Mouse (Mus musculus): ENCODE data around the gene Hoxd9.

Gene Hoxd9

DNA sequence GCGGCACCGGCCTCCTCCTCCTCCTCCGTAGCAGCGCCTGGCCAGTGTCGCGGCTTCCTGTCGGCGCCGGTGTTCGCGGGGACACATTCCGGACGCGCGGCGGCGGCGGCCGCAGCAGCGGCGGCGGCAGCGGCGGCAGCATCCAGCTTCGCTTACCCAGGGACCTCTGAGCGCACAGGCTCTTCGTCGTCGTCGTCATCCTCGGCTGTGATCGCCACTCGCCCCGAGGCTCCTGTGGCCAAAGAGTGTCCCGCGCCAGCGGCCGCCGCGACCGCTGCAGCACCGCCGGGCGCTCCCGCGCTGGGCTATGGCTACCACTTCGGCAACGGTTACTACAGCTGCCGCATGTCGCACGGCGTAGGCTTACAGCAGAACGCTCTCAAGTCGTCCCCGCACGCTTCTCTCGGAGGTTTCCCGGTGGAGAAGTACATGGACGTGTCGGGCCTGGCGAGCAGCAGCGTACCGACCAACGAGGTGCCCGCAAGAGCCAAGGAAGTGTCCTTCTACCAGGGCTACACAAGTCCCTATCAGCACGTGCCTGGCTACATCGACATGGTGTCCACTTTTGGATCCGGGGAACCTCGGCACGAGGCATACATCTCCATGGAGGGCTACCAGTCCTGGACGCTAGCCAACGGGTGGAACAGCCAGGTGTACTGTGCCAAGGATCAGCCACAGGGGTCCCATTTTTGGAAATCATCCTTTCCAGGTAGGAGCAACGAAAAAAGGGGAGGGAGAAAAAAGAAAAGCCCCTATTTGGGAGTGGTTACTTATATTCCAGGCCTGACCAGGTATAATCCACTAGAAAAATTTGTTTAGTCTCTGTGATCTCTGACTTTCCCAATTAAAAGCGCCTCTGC is 28.9 kb upstream of the Hoxd9 start:
- DNase-seq (ENCODE audit: low spot score in 2 of 2) = no peak

GRCm38 (mm10) chr2:74669230-74669578 is 28.3 kb upstream of the Hoxd9 start:
- no peak for DNase-seq (ENCODE audit: low spot score in 2 of 2)

GRCm38 (mm10) chr2:74669650-74670235 is 27.8 kb upstream of the Hoxd9 start:
- no peak for DNase-seq (ENCODE audit: low spot score in 2 of 2)

- DNase-seq (ENCODE audit: low spot score in 2 of 2) = no peak
These were observed 26.8 kb upstream of the Hoxd9 start for GRCm38 (mm10) chr2:74670632-74671188.

DNA sequence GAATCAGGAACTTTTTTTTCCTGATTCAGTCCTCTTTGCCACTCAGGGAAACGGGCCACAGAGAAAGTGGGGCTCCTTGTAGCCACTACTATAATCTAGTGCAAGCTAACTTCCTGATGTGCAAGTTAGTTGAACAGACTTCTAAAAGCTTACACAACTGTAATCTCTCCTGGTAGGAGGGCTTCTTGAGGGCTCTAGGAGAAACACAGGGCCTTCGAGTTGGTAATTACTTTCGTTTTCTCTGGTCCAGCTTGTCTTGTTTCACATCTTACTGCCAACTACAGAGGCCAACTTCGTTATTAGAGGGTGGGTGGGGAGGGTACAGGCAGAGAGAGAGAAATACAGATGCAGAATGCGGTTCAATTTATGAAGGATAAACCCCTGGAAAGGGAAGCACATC is 25.7 kb upstream of the Hoxd9 start:
- DNase-seq (ENCODE audit: low spot score in 2 of 2) = no peak

- DNase-seq (ENCODE audit: low spot score in 2 of 2) = peak; percentile 47 to 53
These were observed 24.8 kb upstream of the Hoxd9 start for GRCm38 (mm10) chr2:74672481-74673362.

DNA sequence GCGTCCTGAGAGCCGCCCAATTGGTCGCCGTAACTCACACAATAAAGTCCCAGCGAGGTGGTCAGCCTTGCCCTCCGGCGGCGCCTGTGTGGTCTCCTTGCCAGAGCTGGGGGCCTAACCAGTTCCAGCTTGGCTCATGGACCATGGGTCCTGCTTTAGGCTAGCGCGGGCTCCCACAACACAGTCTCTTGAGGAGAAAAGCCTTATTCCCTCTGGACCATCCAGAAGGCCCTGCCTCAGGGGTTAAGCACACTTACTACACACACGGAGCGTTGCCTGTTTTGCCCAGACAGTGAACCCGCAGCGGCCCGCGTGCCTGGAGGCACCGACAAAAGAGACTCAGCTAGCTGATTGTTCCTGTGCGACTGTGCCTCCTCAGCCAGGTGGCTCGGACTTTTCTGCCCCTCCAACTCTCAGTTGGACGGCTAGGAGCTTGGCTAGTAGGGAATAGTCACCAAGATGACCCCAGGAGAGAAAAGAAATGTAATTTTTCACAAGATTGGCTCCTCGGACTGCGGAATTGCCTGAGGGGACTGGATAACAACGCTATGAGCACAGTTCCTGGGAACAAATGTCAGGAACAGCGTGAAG is 23.6 kb upstream of the Hoxd9 start:
- no peak for DNase-seq (ENCODE audit: low spot score in 2 of 2)

DNA sequence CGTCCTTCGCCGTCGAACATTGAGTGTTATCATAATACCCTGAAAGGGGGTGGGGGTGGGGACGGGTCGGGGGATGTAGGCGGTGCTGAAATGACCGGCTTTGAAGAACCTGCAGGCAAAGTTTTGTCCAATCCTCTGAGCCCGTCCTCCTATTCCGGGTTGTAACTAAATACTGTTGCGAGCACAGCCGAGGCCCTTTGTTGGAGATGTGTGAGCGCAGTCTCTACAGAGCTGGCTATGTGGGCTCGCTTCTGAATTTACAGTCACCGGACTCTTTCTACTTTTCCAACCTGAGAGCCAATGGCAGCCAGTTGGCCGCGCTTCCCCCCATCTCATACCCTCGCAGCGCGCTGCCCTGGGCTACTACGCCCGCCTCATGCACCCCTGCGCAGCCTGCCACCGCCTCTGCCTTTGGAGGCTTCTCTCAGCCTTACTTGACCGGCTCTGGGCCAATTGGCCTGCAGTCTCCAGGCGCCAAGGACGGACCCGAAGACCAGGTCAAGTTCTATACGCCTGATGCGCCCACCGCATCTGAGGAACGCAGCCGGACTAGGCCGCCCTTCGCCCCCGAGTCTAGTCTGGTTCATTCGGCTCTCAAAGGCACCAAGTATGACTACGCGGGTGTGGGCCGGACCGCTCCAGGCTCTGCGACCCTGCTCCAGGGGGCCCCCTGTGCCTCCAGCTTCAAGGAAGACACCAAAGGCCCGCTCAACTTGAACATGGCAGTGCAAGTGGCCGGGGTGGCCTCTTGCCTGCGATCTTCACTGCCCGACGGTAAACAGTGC is 22.5 kb upstream of the Hoxd9 start, which contains the start of gene Hoxd12:
Gene Hoxd12 (plus strand): TSS at position 133 of the 785 bp plus-strand sequence.
- no peak for DNase-seq (ENCODE audit: low spot score in 2 of 2)

GRCm38 (mm10) chr2:74675666-74676282 is 21.8 kb upstream of the Hoxd9 start:
- DNase-seq (ENCODE audit: low spot score in 2 of 2) = no peak

DNA sequence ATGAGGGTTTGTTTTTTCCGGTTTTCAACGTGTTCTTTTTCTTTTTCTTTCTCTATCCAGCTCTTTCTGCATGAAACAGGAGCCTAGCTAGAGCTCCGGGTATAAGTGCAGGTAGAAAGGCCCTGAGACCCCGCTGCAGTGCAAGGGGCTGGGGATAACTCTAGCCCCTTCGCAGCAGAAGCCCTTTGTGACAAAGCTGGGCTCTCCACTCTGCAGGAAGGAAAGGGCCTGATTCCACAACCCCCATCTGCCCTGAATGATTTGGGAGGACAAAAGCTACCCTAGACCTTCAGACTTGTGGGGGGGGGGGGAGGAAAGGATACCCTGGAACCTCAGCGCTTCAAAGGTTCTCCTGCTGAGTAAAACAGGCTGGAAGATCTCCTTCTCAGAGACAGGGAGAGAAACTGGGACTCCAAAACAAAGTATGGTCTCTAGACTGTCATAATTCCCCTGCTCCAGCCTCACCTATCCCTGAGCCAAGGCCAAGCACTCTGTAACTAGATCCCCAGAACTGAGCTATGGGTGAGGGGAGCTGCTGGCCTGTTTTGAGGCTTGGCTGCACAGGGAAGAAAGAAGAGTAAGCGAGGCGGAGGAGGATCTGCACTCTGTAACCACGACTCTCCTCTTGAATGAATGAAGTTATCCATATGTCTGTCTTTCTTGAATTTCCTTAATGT is 21.0 kb upstream of the Hoxd9 start:
- DNase-seq (ENCODE audit: low spot score in 2 of 2) = no peak

DNA sequence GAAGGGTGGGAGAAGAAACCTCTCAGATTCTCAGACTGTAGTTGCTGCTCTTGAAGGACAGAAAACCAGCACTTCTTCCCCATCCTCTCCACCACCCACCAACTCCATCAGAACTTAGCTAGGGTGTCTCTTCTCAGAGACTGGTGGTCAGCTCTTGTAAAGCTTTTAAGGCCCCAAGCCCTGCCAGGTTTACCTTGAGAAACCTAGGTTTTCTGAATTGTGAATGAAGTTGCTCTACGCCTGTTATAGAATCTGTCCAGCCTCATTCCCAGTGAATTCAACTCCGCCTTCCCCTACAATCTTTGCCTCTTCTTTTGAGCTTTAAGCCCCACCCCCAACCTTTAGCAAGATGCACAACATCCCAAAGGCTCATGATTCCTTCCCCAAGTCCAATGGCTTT is 20.4 kb upstream of the Hoxd9 start:
- DNase-seq (ENCODE audit: low spot score in 2 of 2) = no peak

DNA sequence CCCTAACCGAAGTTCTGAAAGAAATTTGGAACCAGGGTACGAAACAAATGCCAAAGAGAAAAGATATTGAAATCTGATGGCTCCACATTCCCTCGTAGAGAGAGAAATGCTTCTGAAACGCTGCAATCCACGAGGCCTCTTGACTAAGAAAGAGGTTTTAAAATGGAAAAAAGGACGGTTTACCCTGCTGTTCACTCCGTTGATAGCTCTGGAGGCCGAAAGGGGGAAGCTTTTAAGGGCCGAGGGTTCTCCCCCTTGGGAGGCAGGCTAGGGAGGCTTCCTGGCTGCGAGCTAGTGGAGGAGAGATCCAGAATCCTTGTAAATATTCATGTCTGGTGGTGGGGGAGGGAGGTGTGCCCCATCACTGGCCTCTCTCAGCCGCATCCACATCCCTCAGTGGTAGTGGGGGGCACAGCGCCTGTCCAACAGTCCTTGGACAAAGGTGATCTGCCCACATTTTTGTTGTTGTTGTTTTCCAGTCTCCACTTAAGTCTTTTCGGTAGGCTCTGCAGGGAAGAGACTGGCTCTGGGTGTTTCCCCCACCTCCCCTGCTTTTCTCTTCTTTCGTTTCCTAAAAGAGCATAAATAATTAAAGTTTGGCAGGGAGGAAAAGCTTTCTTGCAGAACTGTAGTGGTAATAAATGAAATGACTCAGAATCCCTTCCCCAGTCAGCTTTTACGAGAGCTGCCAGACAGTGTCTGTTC is 18.5 kb upstream of the Hoxd9 start, which contains the start of gene Hoxd11:
Gene Hoxd11 (plus strand): TSS at position 667 of the 705 bp plus-strand sequence.
- DNase-seq (ENCODE audit: low spot score in 2 of 2) = no peak

DNA sequence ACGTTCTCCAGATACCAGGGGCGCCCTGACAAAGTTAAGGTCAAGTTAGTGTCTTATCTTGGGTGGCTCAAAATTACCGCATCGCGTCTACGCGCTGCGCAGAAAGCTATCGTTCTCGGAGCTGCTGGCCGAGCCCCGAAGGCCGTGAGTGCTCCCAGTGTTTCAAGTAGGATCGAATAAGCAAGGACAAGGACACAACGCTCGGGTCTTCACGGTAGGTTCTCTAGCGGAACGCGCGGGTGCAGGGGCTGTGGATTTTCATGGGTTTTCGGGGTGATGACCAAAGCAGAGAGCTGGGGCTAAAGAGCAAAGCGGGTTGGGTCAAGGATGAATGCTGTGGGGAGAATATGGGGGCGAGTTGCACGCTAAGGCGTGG is 17.9 kb upstream of the Hoxd9 start:
- no peak for DNase-seq (ENCODE audit: low spot score in 2 of 2)

DNA sequence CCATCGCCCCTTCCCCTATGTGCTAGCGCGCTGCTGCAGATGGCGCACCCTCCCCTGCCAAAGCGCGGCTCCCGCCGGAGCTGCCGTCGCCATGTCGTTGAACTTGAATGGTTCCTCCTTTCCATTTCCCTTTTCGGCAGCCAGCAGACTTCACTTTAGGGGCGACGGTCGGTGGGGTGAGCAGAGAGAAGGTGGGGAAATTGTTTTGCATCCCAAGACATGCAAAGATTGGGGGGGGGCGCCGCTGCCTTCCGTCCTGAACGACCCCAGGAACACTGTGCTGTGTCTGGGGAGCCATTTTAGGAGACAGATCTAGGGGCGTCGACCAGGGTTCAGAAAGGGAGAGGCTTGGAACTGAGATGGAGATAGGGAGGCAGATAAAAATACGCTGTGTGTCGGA is 17.5 kb upstream of the Hoxd9 start:
- no peak for DNase-seq (ENCODE audit: low spot score in 2 of 2)

DNA sequence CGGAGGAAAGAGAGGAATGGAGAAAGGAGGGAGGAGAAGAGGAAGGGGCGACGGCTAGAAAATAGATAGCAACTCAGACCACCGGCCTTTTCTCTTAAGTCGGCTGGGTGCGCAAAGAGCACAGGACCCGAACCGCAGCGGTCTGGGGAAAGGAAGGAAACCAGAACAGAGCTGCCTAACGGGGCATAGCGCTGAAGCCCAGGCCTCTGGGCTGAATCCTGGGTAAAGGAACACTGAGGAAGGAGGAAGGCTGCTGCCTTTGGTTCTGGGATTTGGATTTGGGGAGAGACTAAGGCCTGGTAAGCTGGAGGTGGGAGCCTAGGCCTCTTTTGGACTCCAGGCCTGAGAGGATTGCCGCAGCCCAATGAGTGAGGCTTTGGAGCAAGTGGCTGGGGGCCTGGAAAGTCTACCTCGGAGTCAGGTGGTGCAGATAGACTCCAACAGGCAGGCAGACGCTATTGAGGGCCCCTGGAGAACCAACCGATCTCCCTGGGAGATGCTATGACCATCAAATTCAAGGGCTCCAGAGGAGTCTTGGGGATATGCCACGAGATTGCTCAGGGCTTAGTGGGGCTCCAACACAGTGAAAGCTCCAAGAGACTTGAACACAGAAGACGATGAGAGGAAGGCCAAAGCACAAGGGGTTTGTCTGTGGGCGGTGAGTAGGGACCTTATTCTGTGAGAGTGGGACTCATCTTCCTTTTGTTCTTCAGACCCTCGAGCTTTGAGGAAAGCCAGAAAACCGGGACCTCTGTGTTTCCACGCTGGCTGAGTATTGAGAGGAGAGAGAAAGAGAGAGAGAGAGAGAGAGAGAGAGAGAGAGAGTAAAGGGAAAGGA is 16.7 kb upstream of the Hoxd9 start:
- no peak for DNase-seq (ENCODE audit: low spot score in 2 of 2)

DNA sequence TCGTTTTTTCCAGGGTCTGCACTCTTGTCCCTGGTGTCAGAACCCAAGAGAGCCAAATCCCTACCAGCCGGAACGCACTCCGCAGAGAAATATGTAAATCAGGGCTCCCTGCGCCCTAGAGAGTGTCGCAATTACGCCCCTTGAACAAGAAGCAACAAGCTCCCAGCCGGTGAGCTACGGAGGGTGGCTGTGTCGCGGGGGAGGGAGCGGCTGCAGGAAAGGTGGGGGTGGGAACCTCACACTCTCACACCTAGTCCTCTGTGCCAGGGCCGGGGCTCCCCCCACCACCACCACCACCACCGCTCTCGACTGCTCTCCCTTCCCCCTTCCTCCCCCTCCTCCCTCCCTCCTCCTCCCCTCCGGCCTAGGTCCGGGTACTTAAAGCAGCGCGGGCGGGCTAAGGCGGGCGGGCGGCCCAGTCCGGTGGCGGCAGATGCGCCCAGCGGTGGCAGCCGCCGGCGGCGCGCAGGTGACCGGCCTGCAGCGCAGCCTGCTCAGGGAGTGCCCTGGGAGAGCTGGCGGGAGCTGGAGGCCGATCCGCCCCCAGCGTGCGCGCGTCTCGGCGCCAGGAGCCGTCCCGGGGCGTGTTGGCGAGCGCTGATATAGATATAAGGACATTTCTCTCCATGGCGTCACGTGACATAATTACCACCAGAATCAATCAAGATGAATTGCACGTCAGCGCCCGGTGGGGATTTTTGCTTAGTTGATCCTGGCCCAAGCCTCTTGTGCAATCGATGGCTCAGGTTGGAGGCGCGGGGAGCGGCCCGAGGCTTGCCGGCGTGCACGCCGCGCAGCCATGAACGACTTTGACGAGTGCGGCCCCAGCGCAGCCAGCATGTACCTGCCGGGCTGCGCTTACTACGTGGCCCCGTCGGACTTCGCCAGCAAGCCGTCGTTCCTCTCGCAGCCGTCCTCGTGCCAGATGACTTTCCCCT is 15.7 kb upstream of the Hoxd9 start:
- no peak for DNase-seq (ENCODE audit: low spot score in 2 of 2)

GRCm38 (mm10) chr2:74682796-74683195 is 14.7 kb upstream of the Hoxd9 start:
- no peak for DNase-seq (ENCODE audit: low spot score in 2 of 2)

All from natural killer cell, adult 2 months (primary cell).